Mouse (Mus musculus) MN1 (cell line): ENCODE data around the gene Sema3g.
A peak's percentile ranks its signal among the peaks of the same experiment; 100 is the strongest.

ENCODE experiments used
- DNase-seq: peaks from one replicate; pipeline ENCODE4 v3.0.0-alpha.2; 2016; ENCODE audit warnings: low spot score

Sema3g gene

DNA sequence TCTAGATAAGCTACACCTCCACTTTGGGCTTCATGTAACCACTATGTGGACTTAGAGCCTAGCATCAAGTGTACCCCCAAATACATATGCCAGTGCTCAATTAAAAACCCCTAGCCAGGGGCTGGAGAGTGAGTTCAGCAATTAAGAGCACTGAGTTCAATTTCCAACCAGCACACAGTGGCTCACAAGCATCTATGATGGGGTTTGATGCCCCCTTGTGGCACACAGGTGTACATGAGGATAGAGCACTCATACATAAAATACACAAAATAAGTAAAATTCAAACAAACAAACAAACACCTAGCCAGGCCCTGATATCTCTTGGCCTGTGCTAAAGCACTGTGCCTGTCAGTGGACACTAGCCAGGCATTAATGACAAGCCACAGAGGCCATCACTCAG, 21.7 kb upstream of the Sema3g start:
- DNase-seq = peak; percentile 59

DNA sequence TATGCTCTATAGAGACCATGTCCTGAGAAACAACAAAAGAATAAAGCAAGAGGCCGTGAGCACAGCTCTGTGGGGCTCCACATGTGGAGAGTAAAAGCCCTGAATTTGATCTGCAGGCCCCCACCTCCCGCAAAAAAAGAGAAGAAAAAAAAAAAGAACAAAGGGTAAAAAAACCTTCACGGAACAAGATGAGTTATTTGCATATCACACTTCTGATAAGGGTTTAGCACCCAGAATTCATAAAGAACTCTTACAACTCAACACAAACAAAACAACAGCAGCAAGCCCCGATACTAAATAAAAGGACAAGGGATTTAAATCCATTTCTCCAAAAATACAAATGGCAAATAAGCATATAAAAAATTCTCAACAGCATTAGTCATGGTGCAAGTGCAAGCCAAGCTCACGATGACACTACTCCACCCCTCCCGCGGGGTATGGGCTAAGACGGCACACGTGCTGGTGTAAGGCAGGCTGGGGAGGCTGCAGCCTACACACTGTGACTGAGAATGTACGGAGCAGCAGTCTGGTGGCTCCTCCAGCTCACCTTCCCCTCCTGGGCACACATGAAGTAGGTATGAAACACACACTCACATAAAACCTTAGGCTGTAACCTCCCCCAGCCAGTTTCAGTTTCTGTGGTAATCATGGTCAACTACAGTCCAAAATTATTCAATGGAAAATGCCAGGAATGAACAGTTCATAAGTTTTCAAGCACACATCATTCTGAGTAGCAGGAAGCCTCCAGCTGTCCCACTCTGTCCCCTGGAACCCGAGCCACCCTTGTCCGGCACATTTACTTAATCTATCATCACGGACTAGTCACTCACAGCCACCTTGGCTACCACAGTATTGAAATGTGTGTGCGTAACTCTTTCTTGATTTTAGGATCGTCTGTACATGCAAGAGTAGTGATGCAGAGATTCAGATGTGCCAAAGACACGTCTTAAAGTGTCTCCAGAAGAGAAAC, 19.8 kb upstream of the Sema3g start:
- DNase-seq = peak; percentile 68

GRCm38 (mm10) chr14:31199599-31199998, 18.1 kb upstream of the Sema3g start:
- DNase-seq = no peak

GRCm38 (mm10) chr14:31200038-31200437, 17.6 kb upstream of the Sema3g start:
- DNase-seq = no peak

- DNase-seq = no peak
Measured at GRCm38 (mm10) chr14:31204844-31205243, 12.8 kb upstream of the Sema3g start.

DNA sequence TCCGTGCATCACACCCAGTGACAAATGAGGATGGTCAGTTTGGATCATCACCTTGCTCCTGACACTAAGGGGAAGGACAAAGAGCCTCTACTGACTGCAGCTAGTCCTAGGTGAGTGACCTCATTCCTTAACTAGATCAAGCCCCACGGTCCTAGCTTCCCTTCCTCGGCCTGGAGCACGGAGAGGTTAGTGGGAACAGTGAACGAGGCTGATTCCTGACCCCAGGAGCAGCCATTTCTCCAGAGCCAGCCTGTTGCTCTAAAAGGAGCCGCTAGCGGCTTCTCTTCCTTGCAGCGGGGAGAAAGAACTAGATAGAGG, 12.5 kb upstream of the Sema3g start:
- peak; percentile 64 for DNase-seq

- DNase-seq = peak; percentile 49
Measured at GRCm38 (mm10) chr14:31205562-31206467, 11.8 kb upstream of the Sema3g start.

DNA sequence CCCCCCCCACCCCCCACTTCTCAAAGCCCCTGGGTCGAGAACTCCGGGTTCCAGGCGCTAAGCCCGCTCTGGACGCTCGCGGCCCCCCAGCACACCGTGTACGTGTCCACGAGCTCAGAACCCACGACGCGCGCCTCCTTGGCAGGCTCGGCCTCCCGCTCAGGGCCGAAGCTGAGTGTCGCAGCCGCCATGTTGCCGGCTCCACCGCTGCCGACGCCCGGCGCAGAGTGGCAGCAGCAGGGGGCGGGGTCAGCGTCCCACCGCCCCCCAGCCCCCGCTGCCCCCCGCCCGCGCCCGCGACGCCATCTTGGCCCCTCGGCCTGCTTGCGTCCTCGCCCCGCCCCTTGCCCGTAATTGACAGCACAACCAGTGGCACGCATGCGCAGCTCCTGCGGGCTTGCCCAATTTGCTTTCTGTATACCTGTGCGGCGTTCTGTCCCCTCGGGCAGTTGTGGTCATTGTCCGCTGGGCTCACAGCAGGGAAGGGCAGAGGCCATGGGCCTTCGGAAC, 11.1 kb upstream of the Sema3g start:
- DNase-seq = peak; percentile 95

GRCm38 (mm10) chr14:31207070-31207830, 10.4 kb upstream of the Sema3g start:
- DNase-seq = peak; percentile 20

DNA sequence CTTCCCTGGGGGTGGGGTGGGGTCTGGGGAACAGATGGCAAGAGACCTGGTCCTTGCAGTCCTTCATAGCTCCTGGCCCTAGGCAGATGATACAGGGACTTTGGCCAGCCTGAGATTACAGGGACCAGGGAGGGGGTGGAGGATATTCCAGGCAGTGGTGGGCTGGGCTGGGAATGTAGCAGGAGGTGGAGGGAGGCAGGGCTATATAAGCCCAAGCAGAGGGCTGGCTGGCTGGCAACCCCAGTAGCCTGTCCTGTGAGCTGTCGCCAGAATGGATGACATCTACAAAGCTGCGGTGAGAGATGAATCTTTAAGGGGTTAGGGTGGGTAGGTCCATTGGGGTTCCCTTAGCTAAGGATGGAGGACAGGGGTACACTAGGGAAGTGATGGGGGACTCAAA, 9.6 kb upstream of the Sema3g start, which contains the start of gene Tnnc1:
TSS of gene Tnnc1 (plus strand) at position 229 of the 400 bp plus-strand sequence.
- DNase-seq = no peak

- no peak for DNase-seq
Measured at GRCm38 (mm10) chr14:31209133-31209557, 8.5 kb upstream of the Sema3g start.

DNA sequence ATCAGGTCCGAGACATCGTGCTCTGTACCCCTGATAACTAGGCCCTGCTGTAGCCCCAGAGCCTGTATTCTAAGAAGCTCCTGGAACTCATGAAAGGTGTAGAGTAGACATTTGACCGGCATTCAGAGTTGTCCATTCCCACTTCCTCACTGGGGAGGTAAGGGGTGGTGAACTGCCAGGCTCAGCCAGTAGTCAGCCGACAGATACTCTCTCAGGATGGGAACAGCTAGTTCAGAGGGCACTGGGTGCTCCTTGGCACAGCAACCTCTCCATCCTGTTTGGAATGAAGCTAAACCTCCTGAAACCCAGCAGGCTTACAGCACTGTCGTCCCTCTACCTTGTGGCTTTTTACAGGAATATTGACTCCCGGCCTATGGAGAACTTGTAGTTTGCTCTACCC, 5.8 kb upstream of the Sema3g start:
- DNase-seq = no peak

DNA sequence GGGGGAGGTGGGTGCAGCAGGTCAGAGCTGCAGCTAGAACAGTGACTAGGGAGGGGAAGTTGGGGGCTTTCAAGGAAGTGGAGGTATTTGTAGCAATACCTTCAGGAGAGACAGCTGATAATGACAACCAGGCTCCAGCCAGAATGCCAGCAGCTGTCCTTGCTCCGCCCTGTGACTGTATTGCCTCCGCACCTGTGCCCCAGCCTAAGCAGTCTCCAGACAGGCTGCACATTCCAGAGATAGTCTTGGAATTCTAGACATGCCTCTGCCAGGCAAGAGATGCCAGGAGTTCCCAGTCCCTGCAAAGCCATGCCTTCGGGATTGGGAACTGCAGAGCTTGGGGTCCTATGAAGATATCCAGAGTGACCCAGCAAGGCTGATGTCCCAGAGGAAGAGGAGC, 5.2 kb upstream of the Sema3g start:
- no peak for DNase-seq

DNA sequence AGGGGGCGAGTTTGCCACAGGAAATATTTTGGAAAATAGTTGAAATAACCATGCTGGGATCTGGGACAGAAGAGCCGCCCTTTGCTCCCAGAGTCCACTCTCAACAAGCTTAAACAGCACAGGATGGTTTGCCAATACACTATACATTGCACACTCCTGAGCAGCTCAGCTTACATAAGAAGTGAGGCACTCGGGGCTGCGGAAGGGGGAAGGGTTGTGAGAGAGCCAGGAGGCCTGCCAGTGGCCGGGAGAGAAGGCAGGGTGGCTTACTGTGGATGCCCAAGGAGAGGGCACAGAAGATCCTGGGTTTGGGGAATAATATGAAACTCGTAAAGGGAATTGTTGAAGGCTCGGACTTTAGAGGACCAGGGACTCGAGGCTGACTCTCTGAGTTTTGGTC, 3.8 kb upstream of the Sema3g start:
- no peak for DNase-seq

GRCm38 (mm10) chr14:31214684-31215083, 3.0 kb upstream of the Sema3g start:
- no peak for DNase-seq

- peak; percentile 73 for DNase-seq
Measured at GRCm38 (mm10) chr14:31215157-31216002, 2.3 kb upstream of the Sema3g start.

GRCm38 (mm10) chr14:31216846-31217245, 814 bp upstream of the Sema3g start, which contains the start of gene Nisch:
TSS of gene Nisch (minus strand) at chr14:31216946.
- no peak for DNase-seq

- DNase-seq = no peak
Measured at GRCm38 (mm10) chr14:31226978-31227377, 9.3 kb downstream of the Sema3g start.

- DNase-seq = no peak
Measured at GRCm38 (mm10) chr14:31228234-31228633, 10.6 kb downstream of the Sema3g start.

GRCm38 (mm10) chr14:31230442-31230841, 12.8 kb downstream of the Sema3g start:
- no peak for DNase-seq
